Mouse (Mus musculus) G1E (cell line): Measurements from ENCODE around the gene Ift52. TPM values are rescaled to one million over a fixed set of nuclear protein-coding genes. Genes with fewer than 3 reads are reported as not detected.

Experiments used
- ATAC-seq: 2 replicates; pipeline ENCODE4 v1.8.0; 2016; ENCODE audit warnings: mild to moderate bottlenecking; ENCODE audit not compliant: insufficient number of reproducible peaks, poor library complexity, low FRiP score, severe bottlenecking; ENCODE audit errors: extremely low read depth
- DNase-seq: peaks from one replicate; pipeline ENCODE4 v3.0.0; 2012; ENCODE audit warnings: low spot score
- H3K27me3 ChIP-seq: 2 replicates; pipeline ENCODE4 v1.6.1; 2012; ENCODE audit warnings: mild to moderate bottlenecking, low read length, inconsistent platforms; ENCODE audit not compliant: insufficient read depth
- H3K36me3 ChIP-seq: replicated peaks from 2 replicates; pipeline ENCODE3; 2012; ENCODE audit warnings: mild to moderate bottlenecking, inconsistent platforms
- H3K4me1 ChIP-seq: 2 replicates; pipeline ENCODE4 v1.6.1; 2012; ENCODE audit warnings: low read depth, low read length, inconsistent platforms, mixed read lengths; ENCODE audit not compliant: insufficient read depth
- H3K4me3 ChIP-seq: 2 replicates; pipeline ENCODE4 v1.5.1; 2012; ENCODE audit warnings: low read depth, mild to moderate bottlenecking, inconsistent platforms, low read length, moderate library complexity, mixed read lengths
- H3K9me3 ChIP-seq: replicated peaks from 2 replicates; pipeline ENCODE4 v1.6.1; 2012; ENCODE audit warnings: inconsistent platforms
- CTCF ChIP-seq: IDR thresholded peaks from 2 replicates; pipeline ENCODE4 v1.5.1; 2012; ENCODE audit warnings: low read depth, low read length, inconsistent platforms, mixed read lengths
- GATA1 ChIP-seq: IDR thresholded peaks from 2 replicates; pipeline ENCODE4 v1.6.1; 2012; ENCODE audit warnings: borderline replicate concordance, low read length, inconsistent platforms, mixed read lengths
- GATA2 ChIP-seq: IDR thresholded peaks from 2 replicates; pipeline ENCODE4 v1.6.1; 2012; ENCODE audit warnings: low read depth, low read length, inconsistent platforms, borderline replicate concordance
- POLR2AphosphoS5 ChIP-seq: IDR thresholded peaks from 2 replicates; pipeline ENCODE4 v1.6.1; 2012; ENCODE audit warnings: low read depth, low read length, inconsistent platforms; ENCODE audit not compliant: insufficient replicate concordance
- TAL1 ChIP-seq: conservative IDR thresholded peaks from 2 replicates; pipeline ENCODE4 v1.6.1; 2012; ENCODE audit warnings: low read depth, low read length, inconsistent platforms, mixed read lengths
- polyA plus RNA-seq: library from polyadenylated mRNA; stranded (reverse); fragments of >175 nt; gene quantifications from 2 replicates; pipeline ENCODE4 v1.2.3, GENCODE M21; 2012
- total RNA-seq, 2 experiments: library from RNA; stranded (forward) in 1 of 2; stranded (reverse) in 1 of 2; fragments of 200-1000 nt in 1 of 2; fragments of >200 nt in 1 of 2; fragmentation: Nextera tagmentation in 1 of 2; gene quantifications; 2 replicates each; pipeline ENCODE4 v1.2.3; 2014 to 2017

Ift52 gene
- total and polyA plus RNA-seq, 3 experiments = 6.4 to 40.9 (median 27.8) TPM

- H3K27me3 ChIP-seq = peaks cover 9% of the 10 kb centered on the region; the same call in 1 of the 2 replicates
- H3K4me1 ChIP-seq = no peaks in the 10 kb centered on the region
- no peaks in the 10 kb centered on the region for H3K9me3 ChIP-seq
- ATAC-seq (no peak; the same call in 1 of the 2 replicates), DNase-seq (no peak)
- H3K4me3 ChIP-seq = no peak overlapping the region
- H3K36me3 ChIP-seq = peaks cover 5% of the 10 kb centered on the region
- TF ChIP-seq TAL1 (no peak), GATA2 (no peak), CTCF (peak; percentile 12; the same call in 1 of the 2 replicates), GATA1 (no peak)
These were observed 72.4 kb downstream of the Ift52 start for GRCm38 (mm10) chr2:163089475-163090123.

- DNase-seq (no peak), ATAC-seq (no peak)
- Histone ChIP-seq H3K4me1 (no peaks in the 10 kb centered on the region), H3K4me3 (no peak overlapping the region), H3K36me3 (no peaks in the 10 kb centered on the region), H3K27me3 (peaks cover 12% of the 10 kb centered on the region; the same call in 1 of the 2 replicates), H3K9me3 (no peaks in the 10 kb centered on the region)
- TF ChIP-seq POLR2AphosphoS5 (no peak), GATA2 (no peak), CTCF (no peak), GATA1 (no peak)
These were observed 77.8 kb downstream of the Ift52 start for GRCm38 (mm10) chr2:163094909-163095308.

Other genes with a start within 250 kb of the Ift52 start
- gene Srsf6, start 85.8 kb upstream of the Ift52 start, total RNA-seq (2014; fragmentation: Nextera tagmentation) = 200 and 211 TPM in 2 replicates
- 210 and 218 TPM in 2 replicates for gene Srsf6, start 85.8 kb upstream of the Ift52 start, total RNA-seq (2017)
- 92.6 and 126 TPM in 2 replicates for gene Srsf6, start 85.8 kb upstream of the Ift52 start, polyA plus RNA-seq
- not detected in 2 replicates for gene L3mbtl1, start 73.9 kb upstream of the Ift52 start, total RNA-seq (2014; fragmentation: Nextera tagmentation)
- 0.23 TPM in 1 of 2 replicates, not detected in the other for gene L3mbtl1, start 73.9 kb upstream of the Ift52 start, total RNA-seq (2017)
- not detected in 2 replicates for gene L3mbtl1, start 73.9 kb upstream of the Ift52 start, polyA plus RNA-seq
- gene Sgk2, start 30.0 kb upstream of the Ift52 start, total RNA-seq (2014; fragmentation: Nextera tagmentation) = not detected in 2 replicates
- 0.41 TPM in 1 of 2 replicates, not detected in the other for gene Sgk2, start 30.0 kb upstream of the Ift52 start, total RNA-seq (2017)
- gene Sgk2, start 30.0 kb upstream of the Ift52 start, polyA plus RNA-seq = not detected in 2 replicates
- 46.5 and 55.2 TPM in 2 replicates for gene Mybl2, start 37.3 kb downstream of the Ift52 start, total RNA-seq (2014; fragmentation: Nextera tagmentation)
- 37.6 and 43.8 TPM in 2 replicates for gene Mybl2, start 37.3 kb downstream of the Ift52 start, total RNA-seq (2017)
- gene Mybl2, start 37.3 kb downstream of the Ift52 start, polyA plus RNA-seq = 105 and 122 TPM in 2 replicates
- gene Gtsf1l, start 70.5 kb downstream of the Ift52 start, total RNA-seq (2014; fragmentation: Nextera tagmentation) = not detected in 2 replicates
- 0.38 TPM in 1 of 2 replicates, not detected in the other for gene Gtsf1l, start 70.5 kb downstream of the Ift52 start, total RNA-seq (2017)
- not detected in 2 replicates for gene Gtsf1l, start 70.5 kb downstream of the Ift52 start, polyA plus RNA-seq
- gene Tox2, start 185.8 kb downstream of the Ift52 start, total RNA-seq (2014; fragmentation: Nextera tagmentation) = not detected in 2 replicates
- gene Tox2, start 185.8 kb downstream of the Ift52 start, total RNA-seq (2017) = not detected in 2 replicates
- not detected in 2 replicates for gene Tox2, start 185.8 kb downstream of the Ift52 start, polyA plus RNA-seq